Mouse (Mus musculus): ENCODE measurements around the gene Gm45713.

DNA sequence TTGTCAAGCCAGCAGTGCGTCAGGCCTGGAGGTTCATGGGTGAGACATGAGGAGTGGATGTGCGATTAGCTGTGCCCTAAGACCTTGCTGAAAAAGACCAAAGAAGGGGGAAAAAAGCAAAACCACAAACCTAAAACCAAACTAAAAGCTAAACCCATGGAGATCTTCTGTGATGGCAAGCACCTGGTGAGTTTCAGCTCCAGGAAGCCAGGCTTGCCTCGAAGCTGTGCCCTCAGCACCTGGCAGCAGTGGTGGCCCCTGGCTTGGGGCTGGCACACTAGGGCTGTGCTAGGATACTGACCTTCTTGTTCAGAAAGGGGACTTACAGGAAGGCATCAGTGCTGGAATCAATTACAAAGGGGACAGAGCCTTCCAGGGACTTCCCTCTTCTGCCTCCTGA, 5.3 kb upstream of the Gm45713 start:
- TF ChIP-seq POLR2A (IDR thresholded peaks at IDR 0.05; ENCODE audit: borderline replicate concordance, insufficient read depth, low read length) = no peak
- TF ChIP-seq CTCF (IDR thresholded peaks at IDR 0.05; ENCODE audit: borderline replicate concordance, insufficient read depth, low read depth, low read length) = no peak
